Mouse (Mus musculus): ENCODE results near the gene Tppp3.

Gene Tppp3

DNA sequence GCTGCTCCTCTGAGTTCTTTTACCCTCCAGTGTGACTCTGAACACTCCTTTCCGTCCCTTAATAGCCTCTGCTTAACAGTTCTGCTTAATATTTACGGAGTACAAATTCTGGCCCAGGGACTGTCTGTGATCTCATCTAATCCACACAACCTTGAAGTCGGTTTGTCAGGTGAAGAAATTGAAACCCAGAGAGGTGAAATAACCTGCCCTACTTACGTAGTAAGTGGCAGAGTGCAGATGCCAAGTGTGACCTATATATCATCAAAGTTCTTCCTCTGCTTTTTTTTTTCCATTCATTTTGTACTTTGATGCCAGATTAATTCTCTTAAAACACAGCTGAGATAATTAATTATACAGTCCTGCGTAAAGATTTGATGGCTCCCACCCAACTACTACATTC lies 37.2 kb downstream of the Tppp3 start:
- no peak for DNase-seq (ENCODE audit: extremely low spot score, low read depth, low spot score)

DNA sequence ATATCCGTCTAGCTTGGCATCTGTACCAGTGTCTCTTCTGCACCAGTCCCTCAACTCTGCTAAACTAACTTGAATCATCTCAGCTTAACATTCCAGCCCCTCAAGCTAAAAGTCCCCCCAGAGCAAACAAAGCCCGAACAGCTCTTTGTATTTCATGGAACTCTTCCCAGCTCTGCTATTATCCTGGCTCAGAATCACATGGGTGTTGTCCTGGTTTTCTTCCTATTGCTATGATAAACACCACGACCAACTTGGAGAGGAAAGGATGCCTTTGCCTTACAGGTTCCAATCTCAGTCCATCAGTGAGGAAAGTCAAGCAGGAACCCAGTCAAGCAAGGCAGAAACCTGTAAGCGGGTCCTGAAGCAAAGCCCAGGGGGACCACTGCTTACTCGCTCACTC lies 37.8 kb downstream of the Tppp3 start:
- no peak for DNase-seq (ENCODE audit: extremely low spot score, low read depth, low spot score)

- DNase-seq (ENCODE audit: extremely low spot score, low read depth, low spot score) = no peak
Measured at GRCm38 (mm10) chr8:105433021-105433420, 38.3 kb downstream of the Tppp3 start.

- DNase-seq (ENCODE audit: extremely low spot score, low read depth, low spot score) = no peak
Measured at GRCm38 (mm10) chr8:105431743-105432515, 39.4 kb downstream of the Tppp3 start.

GRCm38 (mm10) chr8:105426878-105427277 lies 44.4 kb downstream of the Tppp3 start:
- DNase-seq (ENCODE audit: extremely low spot score, low read depth, low spot score) = no peak

GRCm38 (mm10) chr8:105422006-105422405 lies 49.3 kb downstream of the Tppp3 start:
- DNase-seq (ENCODE audit: extremely low spot score, low read depth, low spot score) = no peak

- DNase-seq (ENCODE audit: extremely low spot score, low read depth, low spot score) = no peak
Measured at GRCm38 (mm10) chr8:105419800-105420199, 51.5 kb downstream of the Tppp3 start.

DNA sequence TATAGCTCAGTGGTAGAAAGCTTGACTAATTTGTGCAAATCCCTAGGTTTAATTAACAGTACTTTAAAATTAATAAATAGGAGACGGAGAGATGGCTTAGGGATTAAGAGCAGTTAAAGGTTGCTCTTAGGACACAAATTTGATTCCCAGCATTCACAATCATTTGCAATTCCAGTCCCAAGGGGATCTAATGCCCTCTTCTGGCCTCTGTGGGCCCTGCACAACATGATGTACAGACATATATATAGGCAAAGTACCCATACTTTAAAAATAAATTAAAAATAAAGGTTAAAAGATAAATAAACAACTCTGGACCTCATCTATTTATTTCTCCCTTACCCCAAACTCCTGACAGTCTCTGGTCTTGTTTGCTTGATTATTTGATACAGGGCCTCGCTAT lies 52.3 kb downstream of the Tppp3 start:
- DNase-seq (ENCODE audit: extremely low spot score, low read depth, low spot score) = no peak

Measured in hindlimb bud, embryonic 11.5 days (tissue).